Mouse (Mus musculus): ENCODE data around the gene Gla. TPM values are rescaled to one million over a fixed set of nuclear protein-coding genes. Genes with fewer than 3 reads are reported as not detected.
"Not testable (repeated sequence)": the region's sequence is repeated elsewhere in the genome, so short reads cannot be mapped to it uniquely, and the experiment has no call there.

Gla gene
- polyA plus RNA-seq, 1 experiment from 2014 or later, result 2.7 TPM

- ATAC-seq (replicated peaks; ENCODE audit: extremely low read depth, insufficient read depth, low FRiP score), result no peak
- 18% methylated on average over 6 of the region's 6 CpGs for WGBS
These were observed 59.0 kb downstream of the Gla start for GRCm38 (mm10) chrX:134541955-134542308.

GRCm38 (mm10) chrX:134541145-134541954, 59.6 kb downstream of the Gla start, which contains the start of gene Timm8a1:
Gene Timm8a1 (minus strand): TSS chrX:134541865.
- H3K9me3 ChIP-seq (replicated peaks; ENCODE audit: control insufficient read depth, low read length), result no peaks in the 10 kb centered on the region
- no peaks in the 10 kb centered on the region; the same call in 1 of the 2 replicates for H3K4me1 ChIP-seq (ENCODE audit: control insufficient read depth, insufficient read depth, low read length)
- ATAC-seq (replicated peaks; ENCODE audit: extremely low read depth, insufficient read depth, low FRiP score), result peak; percentile 89
- H3K4me3 ChIP-seq (ENCODE audit: low read length), result peak within 1 kb of the TSS; percentile 66
- peak within 1 kb of the TSS; percentile 64 for H3K4me2 ChIP-seq (ENCODE audit: low read depth, low read length)
- 19% methylated on average over 43 of the region's 61 CpGs for WGBS
- H3K9ac ChIP-seq (ENCODE audit: low read length), result peak within 1 kb of the TSS; percentile 77
- H3K27me3 ChIP-seq (ENCODE audit: control insufficient read depth, insufficient read depth, low read length), result no peaks in the 10 kb centered on the region
- peak within 1 kb of the TSS; percentile 90 for H3K27ac ChIP-seq (ENCODE audit: low read length)
- no peaks in the 10 kb centered on the region for H3K36me3 ChIP-seq (ENCODE audit: control insufficient read depth, insufficient read depth)

More at GRCm38 (mm10) chrX:134541955-134542308, 59.0 kb downstream of the Gla start:
- Histone ChIP-seq H3K4me2 (ENCODE audit: low read depth, low read length) (peak overlapping the region; percentile 64), H3K36me3 (ENCODE audit: control insufficient read depth, insufficient read depth) (no peaks in the 10 kb centered on the region), H3K4me3 (ENCODE audit: low read length) (peak overlapping the region; percentile 66), H3K9ac (ENCODE audit: low read length) (peak overlapping the region; percentile 77), H3K27me3 (ENCODE audit: control insufficient read depth, insufficient read depth, low read length) (no peaks in the 10 kb centered on the region), H3K4me1 (ENCODE audit: control insufficient read depth, insufficient read depth, low read length) (no peaks in the 10 kb centered on the region; the same call in 1 of the 2 replicates), H3K9me3 (replicated peaks; ENCODE audit: control insufficient read depth, low read length) (no peaks in the 10 kb centered on the region), H3K27ac (ENCODE audit: low read length) (peak overlapping the region; percentile 90)

DNA sequence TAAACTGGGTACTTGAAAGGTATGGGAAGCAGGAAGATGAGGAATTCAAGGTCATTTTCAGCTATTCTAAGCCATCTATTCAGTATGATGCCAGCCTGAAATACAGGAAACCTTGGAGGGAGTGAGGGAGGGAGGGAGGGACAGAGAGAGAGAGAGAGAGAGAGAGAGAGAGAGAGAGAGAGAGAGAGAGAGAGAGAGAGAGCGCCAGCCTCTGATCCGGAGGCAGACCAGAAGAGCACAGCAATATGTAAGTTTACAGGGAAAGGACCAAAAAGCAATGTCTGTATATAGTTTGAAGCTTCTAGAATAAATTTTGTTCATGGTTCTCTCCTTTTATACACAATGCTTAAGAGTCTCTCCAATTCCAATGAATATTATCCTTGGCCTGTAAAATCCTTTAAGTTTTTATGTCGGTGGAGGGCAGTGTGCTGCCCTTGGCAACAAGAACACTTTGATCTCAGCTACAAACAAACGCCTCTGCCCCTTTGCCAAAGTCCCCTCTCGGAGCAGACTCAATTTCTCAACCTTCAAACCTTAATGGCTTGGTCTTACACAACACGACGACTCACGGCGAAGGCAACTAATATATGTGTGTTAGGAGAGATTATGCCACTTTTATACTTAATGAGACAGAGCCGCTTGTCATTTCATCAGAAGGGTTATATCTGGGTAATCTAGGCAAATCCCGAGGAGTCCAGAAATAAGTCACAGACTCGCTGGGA, 60.4 kb downstream of the Gla start:
- ATAC-seq (replicated peaks; ENCODE audit: extremely low read depth, insufficient read depth, low FRiP score), result no peak
- Histone ChIP-seq H3K4me1 (ENCODE audit: control insufficient read depth, insufficient read depth, low read length) (no peaks in the 10 kb centered on the region; the same call in 1 of the 2 replicates), H3K27ac (ENCODE audit: low read length) (peak overlapping the region; percentile 76), H3K27me3 (ENCODE audit: control insufficient read depth, insufficient read depth, low read length) (no peaks in the 10 kb centered on the region), H3K4me3 (ENCODE audit: low read length) (peak overlapping the region; percentile 66), H3K9ac (ENCODE audit: low read length) (peak overlapping the region; percentile 77), H3K4me2 (ENCODE audit: low read depth, low read length) (peak overlapping the region; percentile 52), H3K9me3 (replicated peaks; ENCODE audit: control insufficient read depth, low read length) (no peaks in the 10 kb centered on the region), H3K36me3 (ENCODE audit: control insufficient read depth, insufficient read depth) (no peaks in the 10 kb centered on the region)
- WGBS, result 21% methylated on average over 12 of the region's 12 CpGs

GRCm38 (mm10) chrX:134539795-134540194, 61.1 kb downstream of the Gla start:
- peak overlapping the region; percentile 52 for H3K4me2 ChIP-seq (ENCODE audit: low read depth, low read length)

More at GRCm38 (mm10) chrX:134539795-134540194, 61.1 kb downstream of the Gla start:
- not testable (repeated sequence) for H3K27me3 ChIP-seq (ENCODE audit: control insufficient read depth, insufficient read depth, low read length); ATAC-seq (replicated peaks; ENCODE audit: extremely low read depth, insufficient read depth, low FRiP score); H3K36me3 ChIP-seq (ENCODE audit: control insufficient read depth, insufficient read depth); H3K27ac ChIP-seq (ENCODE audit: low read length); H3K9me3 ChIP-seq (replicated peaks; ENCODE audit: control insufficient read depth, low read length); H3K9ac ChIP-seq (ENCODE audit: low read length); H3K4me1 ChIP-seq (ENCODE audit: control insufficient read depth, insufficient read depth, low read length)
- H3K4me3 ChIP-seq (ENCODE audit: low read length), result peak overlapping the region; percentile 66
- WGBS, result 83% methylated on average over 10 of the region's 10 CpGs

Other genes starting within 250 kb of the Gla start
- 0.25 and 0.29 TPM in 2 replicates for gene Drp2, start 196.6 kb downstream of the Gla start, polyA plus RNA-seq (2015; fragmentation: Nextera tagmentation; extraction: Ambion mirVana)
- not detected in 2 replicates for gene Taf7l, start 124.6 kb downstream of the Gla start, polyA plus RNA-seq (2015; fragmentation: Nextera tagmentation; extraction: Ambion mirVana)
- 80.5 and 81.6 TPM in 2 replicates for gene Timm8a1, start 59.3 kb downstream of the Gla start, polyA plus RNA-seq (2015; fragmentation: Nextera tagmentation; extraction: Ambion mirVana)
- 0.89 and 1.6 TPM in 2 replicates for gene Btk, start 17.6 kb downstream of the Gla start, polyA plus RNA-seq (2015; fragmentation: Nextera tagmentation; extraction: Ambion mirVana)
- 172 and 221 TPM in 2 replicates for gene Rpl36a, start 15.5 kb downstream of the Gla start, polyA plus RNA-seq (2015; fragmentation: Nextera tagmentation; extraction: Ambion mirVana)
- 118 and 146 TPM in 2 replicates for gene Hnrnph2, start 54 bp upstream of the Gla start, polyA plus RNA-seq (2015; fragmentation: Nextera tagmentation; extraction: Ambion mirVana)
- 3.1 and 3.8 TPM in 2 replicates for gene Armcx4, start 85.4 kb upstream of the Gla start, polyA plus RNA-seq (2015; fragmentation: Nextera tagmentation; extraction: Ambion mirVana)
- 41.8 and 43.7 TPM in 2 replicates for gene Armcx1, start 116.8 kb upstream of the Gla start, polyA plus RNA-seq (2015; fragmentation: Nextera tagmentation; extraction: Ambion mirVana)
- 15.5 and 16.5 TPM in 2 replicates for gene Armcx6, start 150.3 kb upstream of the Gla start, polyA plus RNA-seq (2015; fragmentation: Nextera tagmentation; extraction: Ambion mirVana)
- 84.1 and 90.9 TPM in 2 replicates for gene Armcx3, start 155.5 kb upstream of the Gla start, polyA plus RNA-seq (2015; fragmentation: Nextera tagmentation; extraction: Ambion mirVana)
- gene Armcx2, start 208.1 kb upstream of the Gla start, polyA plus RNA-seq (2015; fragmentation: Nextera tagmentation; extraction: Ambion mirVana), result 54.2 and 57.4 TPM in 2 replicates

Data from heart, embryonic 16.5 days (tissue).